Mouse (Mus musculus) embryo, embryonic 10 days (tissue): ENCODE results near the gene Hnrnpf.

Experiments
- DNase-seq: peaks from one replicate; pipeline ENCODE4 v3.0.0-alpha.2; 2015; ENCODE audit warnings: low spot score

Hnrnpf gene

GRCm38 (mm10) chr6:117891369-117892160, 8.6 kb upstream of the Hnrnpf start:
- no peak for DNase-seq

- DNase-seq, result no peak
These were observed 7.7 kb upstream of the Hnrnpf start for GRCm38 (mm10) chr6:117892386-117892785.

GRCm38 (mm10) chr6:117893435-117893834, 6.7 kb upstream of the Hnrnpf start:
- no peak for DNase-seq

- no peak for DNase-seq
These were observed 2.3 kb upstream of the Hnrnpf start for GRCm38 (mm10) chr6:117897800-117898199.

GRCm38 (mm10) chr6:117901510-117902402, 1.6 kb downstream of the Hnrnpf start:
- DNase-seq, result no peak

GRCm38 (mm10) chr6:117902556-117902955, 2.4 kb downstream of the Hnrnpf start:
- no peak for DNase-seq

GRCm38 (mm10) chr6:117903836-117904235, 3.7 kb downstream of the Hnrnpf start:
- no peak for DNase-seq

- DNase-seq, result no peak
These were observed 5.3 kb downstream of the Hnrnpf start for GRCm38 (mm10) chr6:117905260-117905930.

GRCm38 (mm10) chr6:117906015-117906531, 5.9 kb downstream of the Hnrnpf start:
- DNase-seq, result peak; percentile 57

GRCm38 (mm10) chr6:117906590-117907271, 6.6 kb downstream of the Hnrnpf start:
- DNase-seq, result peak; percentile 99

GRCm38 (mm10) chr6:117907301-117907978, 7.3 kb downstream of the Hnrnpf start:
- peak; percentile 89 for DNase-seq

GRCm38 (mm10) chr6:117907979-117908355, 7.8 kb downstream of the Hnrnpf start:
- no peak for DNase-seq

- DNase-seq, result peak; percentile 40
These were observed 8.3 kb downstream of the Hnrnpf start for GRCm38 (mm10) chr6:117908424-117908900.

- no peak for DNase-seq
These were observed 10.1 kb downstream of the Hnrnpf start for GRCm38 (mm10) chr6:117910120-117910661.

GRCm38 (mm10) chr6:117914541-117914940, 14.4 kb downstream of the Hnrnpf start:
- DNase-seq, result no peak

- DNase-seq, result no peak
These were observed 16.1 kb downstream of the Hnrnpf start for GRCm38 (mm10) chr6:117916205-117916736.

- DNase-seq, result peak; percentile 87
These were observed 16.8 kb downstream of the Hnrnpf start for GRCm38 (mm10) chr6:117916737-117917426.

- DNase-seq, result peak; percentile 73
These were observed 17.5 kb downstream of the Hnrnpf start for GRCm38 (mm10) chr6:117917576-117917975.

- no peak for DNase-seq
These were observed 17.9 kb downstream of the Hnrnpf start for GRCm38 (mm10) chr6:117918043-117918442.
